Mouse (Mus musculus): Measurements from ENCODE around the gene Ak5. TPM values are rescaled to one million over a fixed set of nuclear protein-coding genes. Genes with fewer than 3 reads are reported as not detected.

Ak5 gene
- polyA plus RNA-seq, 1 experiment from 2014 or later, result 1.8 TPM

GRCm38 (mm10) chr3:152497842-152498241 lies 170.3 kb downstream of the Ak5 start:
- WGBS, result 82% methylated on average over 2 of the region's 2 CpGs
- Histone ChIP-seq H3K4me1 (peaks cover 6% of the 10 kb centered on the region; the same call in 1 of the 2 replicates), H3K36me3 (no peaks in the 10 kb centered on the region), H3K27ac (no peak overlapping the region), H3K4me2 (replicated peaks) (no peak overlapping the region), H3K9me3 (no peaks in the 10 kb centered on the region), H3K27me3 (no peaks in the 10 kb centered on the region), H3K4me3 (no peak overlapping the region), H3K9ac (no peak overlapping the region)
- ATAC-seq (ENCODE audit: low FRiP score, low read depth), result no peak

GRCm38 (mm10) chr3:152497084-152497483 lies 171.1 kb downstream of the Ak5 start:
- H3K4me3 ChIP-seq, result no peak overlapping the region
- peaks cover 6% of the 10 kb centered on the region; the same call in 1 of the 2 replicates for H3K4me1 ChIP-seq
- H3K9ac ChIP-seq, result no peak overlapping the region
- H3K27ac ChIP-seq, result no peak overlapping the region
- no peaks in the 10 kb centered on the region for H3K27me3 ChIP-seq
- ATAC-seq (ENCODE audit: low FRiP score, low read depth), result no peak
- H3K9me3 ChIP-seq, result no peaks in the 10 kb centered on the region
- 79% methylated on average over 7 of the region's 7 CpGs for WGBS
- no peaks in the 10 kb centered on the region for H3K36me3 ChIP-seq
- no peak overlapping the region for H3K4me2 ChIP-seq (replicated peaks)

- Histone ChIP-seq H3K36me3 (no peaks in the 10 kb centered on the region), H3K9ac (no peak overlapping the region), H3K4me1 (peaks cover 2% of the 10 kb centered on the region; the same call in 1 of the 2 replicates), H3K4me3 (no peak overlapping the region), H3K27me3 (no peaks in the 10 kb centered on the region), H3K4me2 (replicated peaks) (no peak overlapping the region), H3K9me3 (no peaks in the 10 kb centered on the region), H3K27ac (no peak overlapping the region)
- WGBS, result 83% methylated on average over 8 of the region's 8 CpGs
- ATAC-seq (ENCODE audit: low FRiP score, low read depth), result no peak
Observed at GRCm38 (mm10) chr3:152495415-152495898, 172.7 kb downstream of the Ak5 start.

GRCm38 (mm10) chr3:152494667-152495360 lies 173.3 kb downstream of the Ak5 start:
- no peak overlapping the region for H3K9ac ChIP-seq
- H3K27me3 ChIP-seq, result no peaks in the 10 kb centered on the region
- ATAC-seq (ENCODE audit: low FRiP score, low read depth), result no peak
- H3K27ac ChIP-seq, result no peak overlapping the region
- no peak overlapping the region for H3K4me3 ChIP-seq
- H3K4me2 ChIP-seq (replicated peaks), result no peak overlapping the region
- no peaks in the 10 kb centered on the region for H3K36me3 ChIP-seq
- 43% methylated on average over 12 of the region's 12 CpGs for WGBS
- H3K9me3 ChIP-seq, result no peaks in the 10 kb centered on the region
- H3K4me1 ChIP-seq, result no peaks in the 10 kb centered on the region; the same call in 1 of the 2 replicates

- no peak overlapping the region for H3K9ac ChIP-seq
- 76% methylated on average over 2 of the region's 2 CpGs for WGBS
- H3K27ac ChIP-seq, result no peak overlapping the region
- H3K9me3 ChIP-seq, result no peaks in the 10 kb centered on the region
- H3K4me2 ChIP-seq (replicated peaks), result no peak overlapping the region
- no peaks in the 10 kb centered on the region for H3K36me3 ChIP-seq
- H3K27me3 ChIP-seq, result no peaks in the 10 kb centered on the region
- ATAC-seq (ENCODE audit: low FRiP score, low read depth), result no peak
- peaks cover 3% of the 10 kb centered on the region; the same call in 1 of the 2 replicates for H3K4me1 ChIP-seq
- H3K4me3 ChIP-seq, result no peak overlapping the region
Observed at GRCm38 (mm10) chr3:152493813-152494212, 174.3 kb downstream of the Ak5 start.

- H3K4me3 ChIP-seq, result no peak overlapping the region
- H3K4me2 ChIP-seq (replicated peaks), result no peak overlapping the region
- no peak overlapping the region for H3K9ac ChIP-seq
- peaks cover 3% of the 10 kb centered on the region; the same call in 1 of the 2 replicates for H3K4me1 ChIP-seq
- no peak for ATAC-seq (ENCODE audit: low FRiP score, low read depth)
- no peaks in the 10 kb centered on the region for H3K9me3 ChIP-seq
- H3K36me3 ChIP-seq, result no peaks in the 10 kb centered on the region
- H3K27ac ChIP-seq, result no peak overlapping the region
- no peaks in the 10 kb centered on the region for H3K27me3 ChIP-seq
- 65% methylated on average over 6 of the region's 6 CpGs for WGBS
Observed at GRCm38 (mm10) chr3:152492241-152492640, 175.9 kb downstream of the Ak5 start.

GRCm38 (mm10) chr3:152490423-152490822 lies 177.7 kb downstream of the Ak5 start:
- no peak overlapping the region for H3K4me3 ChIP-seq
- no peak overlapping the region for H3K4me2 ChIP-seq (replicated peaks)
- H3K36me3 ChIP-seq, result no peaks in the 10 kb centered on the region
- 0 out of 2 replicates have a peak, but pooled peaks cover 3% of the 10 kb centered on the region for H3K4me1 ChIP-seq
- H3K27ac ChIP-seq, result no peak overlapping the region
- H3K9ac ChIP-seq, result no peak overlapping the region
- WGBS, result 86% methylated on average over 5 of the region's 5 CpGs
- no peaks in the 10 kb centered on the region for H3K27me3 ChIP-seq
- ATAC-seq (ENCODE audit: low FRiP score, low read depth), result no peak
- no peaks in the 10 kb centered on the region for H3K9me3 ChIP-seq

GRCm38 (mm10) chr3:152488964-152489363 lies 179.2 kb downstream of the Ak5 start:
- 79% methylated on average over 4 of the region's 4 CpGs for WGBS
- ATAC-seq (ENCODE audit: low FRiP score, low read depth), result no peak

GRCm38 (mm10) chr3:152484206-152484605 lies 184.0 kb downstream of the Ak5 start:
- ATAC-seq (ENCODE audit: low FRiP score, low read depth), result peak; percentile 76
- Histone ChIP-seq H3K36me3 (no peaks in the 10 kb centered on the region), H3K4me2 (replicated peaks) (peak overlapping the region; percentile 35), H3K4me3 (no peak overlapping the region), H3K9ac (no peak overlapping the region), H3K27me3 (no peaks in the 10 kb centered on the region), H3K9me3 (no peaks in the 10 kb centered on the region), H3K4me1 (peaks cover 29% of the 10 kb centered on the region), H3K27ac (peak overlapping the region; percentile 82)
- 21% methylated on average over 6 of the region's 6 CpGs for WGBS

More at GRCm38 (mm10) chr3:152488964-152489363, 179.2 kb downstream of the Ak5 start:
- H3K27ac ChIP-seq, result no peak overlapping the region
- peaks cover 15% of the 10 kb centered on the region for H3K4me1 ChIP-seq
- H3K27me3 ChIP-seq, result no peaks in the 10 kb centered on the region
- no peaks in the 10 kb centered on the region for H3K36me3 ChIP-seq
- H3K4me2 ChIP-seq (replicated peaks), result no peak overlapping the region
- H3K4me3 ChIP-seq, result no peak overlapping the region
- no peaks in the 10 kb centered on the region for H3K9me3 ChIP-seq
- no peak overlapping the region for H3K9ac ChIP-seq

GRCm38 (mm10) chr3:152483800-152484199 lies 184.4 kb downstream of the Ak5 start:
- WGBS, result 38% methylated on average over 7 of the region's 7 CpGs
- Histone ChIP-seq H3K9ac (no peak overlapping the region), H3K4me2 (replicated peaks) (peak overlapping the region; percentile 35), H3K9me3 (no peaks in the 10 kb centered on the region), H3K27ac (peak overlapping the region; percentile 82), H3K36me3 (no peaks in the 10 kb centered on the region), H3K27me3 (no peaks in the 10 kb centered on the region), H3K4me1 (peaks cover 26% of the 10 kb centered on the region), H3K4me3 (no peak overlapping the region)
- peak; percentile 9; the same call in 1 of the 2 replicates for ATAC-seq (ENCODE audit: low FRiP score, low read depth)

- no peaks in the 10 kb centered on the region for H3K36me3 ChIP-seq
- no peak overlapping the region for H3K9ac ChIP-seq
- WGBS, result 72% methylated on average over 8 of the region's 8 CpGs
- H3K9me3 ChIP-seq, result no peaks in the 10 kb centered on the region
- ATAC-seq (ENCODE audit: low FRiP score, low read depth), result no peak
- no peak overlapping the region for H3K4me2 ChIP-seq (replicated peaks)
- no peaks in the 10 kb centered on the region for H3K27me3 ChIP-seq
- H3K4me1 ChIP-seq, result peaks cover 41% of the 10 kb centered on the region
- no peak overlapping the region for H3K4me3 ChIP-seq
- no peak overlapping the region for H3K27ac ChIP-seq
Observed at GRCm38 (mm10) chr3:152482182-152482581, 186.0 kb downstream of the Ak5 start.

GRCm38 (mm10) chr3:152480336-152480735 lies 187.8 kb downstream of the Ak5 start:
- no peak overlapping the region for H3K27ac ChIP-seq
- no peak overlapping the region for H3K4me3 ChIP-seq
- no peaks in the 10 kb centered on the region for H3K27me3 ChIP-seq
- no peak overlapping the region for H3K4me2 ChIP-seq (replicated peaks)
- H3K9ac ChIP-seq, result no peak overlapping the region
- H3K36me3 ChIP-seq, result no peaks in the 10 kb centered on the region
- ATAC-seq (ENCODE audit: low FRiP score, low read depth), result no peak
- 84% methylated on average over 6 of the region's 6 CpGs for WGBS
- H3K9me3 ChIP-seq, result no peaks in the 10 kb centered on the region
- peaks cover 42% of the 10 kb centered on the region for H3K4me1 ChIP-seq
